Mouse (Mus musculus): ENCODE measurements around the gene Capn12. TPM values are rescaled to one million over a fixed set of nuclear protein-coding genes. Genes with fewer than 3 reads are reported as not detected.
"Not testable (repeated sequence)": the region's sequence is repeated elsewhere in the genome, so short reads cannot be mapped to it uniquely, and the experiment has no call there.

The Capn12 gene
- polyA plus RNA-seq, 1 experiment from 2014 or later: 0.42 TPM

GRCm38 (mm10) chr7:28870901-28871664 lies 10.1 kb upstream of the Capn12 start:
- Histone ChIP-seq H3K9me3 (ENCODE audit: control insufficient read depth, low read length) (no peaks in the 10 kb centered on the region), H3K36me3 (ENCODE audit: control insufficient read depth, insufficient read depth, low read length) (no peaks in the 10 kb centered on the region), H3K4me2 (no peak overlapping the region), H3K27ac (ENCODE audit: low read depth, low read length) (no peak overlapping the region), H3K4me3 (ENCODE audit: low read depth, low read length) (no peak overlapping the region), H3K27me3 (ENCODE audit: control insufficient read depth, insufficient read depth, low read length) (no peaks in the 10 kb centered on the region), H3K4me1 (ENCODE audit: control insufficient read depth, insufficient read depth, low read length) (0 out of 2 replicates have a peak, but pooled peaks cover under 1% of the 10 kb centered on the region), H3K9ac (ENCODE audit: low read length) (no peak overlapping the region)
- DNase-seq (ENCODE audit: low spot score, missing footprints): no peak
- ATAC-seq (ENCODE audit: low FRiP score): no peak
- 91% methylated on average over 24 of the region's 24 CpGs for WGBS

GRCm38 (mm10) chr7:28874565-28874964 lies 6.7 kb upstream of the Capn12 start:
- H3K27ac ChIP-seq (ENCODE audit: low read depth, low read length): no peak overlapping the region
- no peak for ATAC-seq (ENCODE audit: low FRiP score)

GRCm38 (mm10) chr7:28876099-28876498 lies 5.1 kb upstream of the Capn12 start:
- DNase-seq (ENCODE audit: low spot score, missing footprints) (no peak), ATAC-seq (ENCODE audit: low FRiP score) (no peak)
- H3K9ac ChIP-seq (ENCODE audit: low read length): no peak overlapping the region
- H3K4me1 ChIP-seq (ENCODE audit: control insufficient read depth, insufficient read depth, low read length): no peaks in the 10 kb centered on the region
- H3K9me3 ChIP-seq (ENCODE audit: control insufficient read depth, low read length): no peaks in the 10 kb centered on the region
- 81% methylated on average over 4 of the region's 4 CpGs for WGBS
- no peak overlapping the region for H3K4me3 ChIP-seq (ENCODE audit: low read depth, low read length)
- H3K27me3 ChIP-seq (ENCODE audit: control insufficient read depth, insufficient read depth, low read length): no peaks in the 10 kb centered on the region
- no peak overlapping the region for H3K27ac ChIP-seq (ENCODE audit: low read depth, low read length)
- H3K4me2 ChIP-seq: no peak overlapping the region
- no peaks in the 10 kb centered on the region for H3K36me3 ChIP-seq (ENCODE audit: control insufficient read depth, insufficient read depth, low read length)

More at GRCm38 (mm10) chr7:28874565-28874964, 6.7 kb upstream of the Capn12 start:
- H3K27me3 ChIP-seq (ENCODE audit: control insufficient read depth, insufficient read depth, low read length): no peaks in the 10 kb centered on the region
- H3K4me1 ChIP-seq (ENCODE audit: control insufficient read depth, insufficient read depth, low read length): no peaks in the 10 kb centered on the region
- no peak overlapping the region for H3K9ac ChIP-seq (ENCODE audit: low read length)
- DNase-seq (ENCODE audit: low spot score, missing footprints): no peak
- H3K36me3 ChIP-seq (ENCODE audit: control insufficient read depth, insufficient read depth, low read length): no peaks in the 10 kb centered on the region
- H3K4me3 ChIP-seq (ENCODE audit: low read depth, low read length): no peak overlapping the region
- no peaks in the 10 kb centered on the region for H3K9me3 ChIP-seq (ENCODE audit: control insufficient read depth, low read length)
- H3K4me2 ChIP-seq: no peak overlapping the region
- 69% methylated on average over 2 of the region's 2 CpGs for WGBS

- WGBS: 87% methylated on average over 7 of the region's 7 CpGs
- Histone ChIP-seq H3K27ac (ENCODE audit: low read depth, low read length) (no peak overlapping the region), H3K27me3 (ENCODE audit: control insufficient read depth, insufficient read depth, low read length) (no peaks in the 10 kb centered on the region), H3K9me3 (ENCODE audit: control insufficient read depth, low read length) (no peaks in the 10 kb centered on the region), H3K4me3 (ENCODE audit: low read depth, low read length) (no peak overlapping the region), H3K9ac (ENCODE audit: low read length) (no peak overlapping the region), H3K36me3 (ENCODE audit: control insufficient read depth, insufficient read depth, low read length) (no peaks in the 10 kb centered on the region), H3K4me2 (no peak overlapping the region), H3K4me1 (ENCODE audit: control insufficient read depth, insufficient read depth, low read length) (no peaks in the 10 kb centered on the region)
- no peak for ATAC-seq (ENCODE audit: low FRiP score)
- no peak for DNase-seq (ENCODE audit: low spot score, missing footprints)
Measured at GRCm38 (mm10) chr7:28877155-28877554, 4.1 kb upstream of the Capn12 start.

- no peak overlapping the region for H3K4me2 ChIP-seq
- WGBS: 83% methylated on average over 4 of the region's 4 CpGs
- no peak overlapping the region for H3K9ac ChIP-seq (ENCODE audit: low read length)
- DNase-seq (ENCODE audit: low spot score, missing footprints) (no peak), ATAC-seq (ENCODE audit: low FRiP score) (no peak)
- H3K9me3 ChIP-seq (ENCODE audit: control insufficient read depth, low read length): no peaks in the 10 kb centered on the region
- H3K4me3 ChIP-seq (ENCODE audit: low read depth, low read length): no peak overlapping the region
- no peak overlapping the region for H3K27ac ChIP-seq (ENCODE audit: low read depth, low read length)
- no peaks in the 10 kb centered on the region for H3K27me3 ChIP-seq (ENCODE audit: control insufficient read depth, insufficient read depth, low read length)
- no peaks in the 10 kb centered on the region for H3K36me3 ChIP-seq (ENCODE audit: control insufficient read depth, insufficient read depth, low read length)
- no peaks in the 10 kb centered on the region for H3K4me1 ChIP-seq (ENCODE audit: control insufficient read depth, insufficient read depth, low read length)
Measured at GRCm38 (mm10) chr7:28877856-28878255, 3.4 kb upstream of the Capn12 start.

GRCm38 (mm10) chr7:28879606-28880005 lies 1.6 kb upstream of the Capn12 start:
- Histone ChIP-seq H3K4me3 (ENCODE audit: low read depth, low read length) (no peak overlapping the region), H3K36me3 (ENCODE audit: control insufficient read depth, insufficient read depth, low read length) (no peaks in the 10 kb centered on the region), H3K9me3 (ENCODE audit: control insufficient read depth, low read length) (no peaks in the 10 kb centered on the region), H3K27me3 (ENCODE audit: control insufficient read depth, insufficient read depth, low read length) (no peaks in the 10 kb centered on the region), H3K4me2 (no peak overlapping the region), H3K27ac (ENCODE audit: low read depth, low read length) (no peak overlapping the region), H3K4me1 (ENCODE audit: control insufficient read depth, insufficient read depth, low read length) (no peaks in the 10 kb centered on the region), H3K9ac (ENCODE audit: low read length) (no peak overlapping the region)
- no peak for ATAC-seq (ENCODE audit: low FRiP score)
- no peak for DNase-seq (ENCODE audit: low spot score, missing footprints)
- WGBS: 80% methylated on average over 7 of the region's 7 CpGs

- DNase-seq (ENCODE audit: low spot score, missing footprints): no peak
- Histone ChIP-seq H3K27ac (ENCODE audit: low read depth, low read length) (no peak overlapping the region), H3K27me3 (ENCODE audit: control insufficient read depth, insufficient read depth, low read length) (no peaks in the 10 kb centered on the region), H3K9me3 (ENCODE audit: control insufficient read depth, low read length) (no peaks in the 10 kb centered on the region), H3K4me3 (ENCODE audit: low read depth, low read length) (no peak overlapping the region), H3K4me2 (no peak overlapping the region), H3K4me1 (ENCODE audit: control insufficient read depth, insufficient read depth, low read length) (no peaks in the 10 kb centered on the region), H3K9ac (ENCODE audit: low read length) (no peak overlapping the region), H3K36me3 (ENCODE audit: control insufficient read depth, insufficient read depth, low read length) (no peaks in the 10 kb centered on the region)
- WGBS: 79% methylated on average over 10 of the region's 10 CpGs
- no peak for ATAC-seq (ENCODE audit: low FRiP score)
Measured at GRCm38 (mm10) chr7:28880554-28880953, 668 bp upstream of the Capn12 start.

GRCm38 (mm10) chr7:28883039-28883438 lies 1.8 kb downstream of the Capn12 start:
- no peaks in the 10 kb centered on the region for H3K9me3 ChIP-seq (ENCODE audit: control insufficient read depth, low read length)
- no peak overlapping the region for H3K9ac ChIP-seq (ENCODE audit: low read length)
- DNase-seq (ENCODE audit: low spot score, missing footprints) (no peak), ATAC-seq (ENCODE audit: low FRiP score) (no peak)
- H3K27me3 ChIP-seq (ENCODE audit: control insufficient read depth, insufficient read depth, low read length): peaks cover 6% of the 10 kb centered on the region
- no peak overlapping the region for H3K27ac ChIP-seq (ENCODE audit: low read depth, low read length)
- no peak overlapping the region for H3K4me2 ChIP-seq
- no peaks in the 10 kb centered on the region for H3K36me3 ChIP-seq (ENCODE audit: control insufficient read depth, insufficient read depth, low read length)
- H3K4me3 ChIP-seq (ENCODE audit: low read depth, low read length): no peak overlapping the region
- no peaks in the 10 kb centered on the region for H3K4me1 ChIP-seq (ENCODE audit: control insufficient read depth, insufficient read depth, low read length)
- WGBS: 80% methylated on average over 11 of the region's 11 CpGs

GRCm38 (mm10) chr7:28883704-28884103 lies 2.5 kb downstream of the Capn12 start:
- not testable (repeated sequence) for H3K9ac ChIP-seq (ENCODE audit: low read length); DNase-seq (ENCODE audit: low spot score, missing footprints); H3K4me2 ChIP-seq; H3K9me3 ChIP-seq (ENCODE audit: control insufficient read depth, low read length); H3K36me3 ChIP-seq (ENCODE audit: control insufficient read depth, insufficient read depth, low read length); H3K4me3 ChIP-seq (ENCODE audit: low read depth, low read length); H3K27ac ChIP-seq (ENCODE audit: low read depth, low read length); ATAC-seq (ENCODE audit: low FRiP score); H3K4me1 ChIP-seq (ENCODE audit: control insufficient read depth, insufficient read depth, low read length)
- 87% methylated on average over 4 of the region's 4 CpGs for WGBS
- peaks cover 13% of the 10 kb centered on the region for H3K27me3 ChIP-seq (ENCODE audit: control insufficient read depth, insufficient read depth, low read length)

All from midbrain, embryonic 11.5 days (tissue).